Mouse (Mus musculus) liver, adult 2 months (tissue): Measurements from ENCODE around the gene Pmch. TPM values are rescaled to one million over a fixed set of nuclear protein-coding genes. Genes with fewer than 3 reads are reported as not detected.

ENCODE experiments used
- DNase-seq: peaks from one replicate; pipeline ENCODE4 v3.0.0-alpha.2; 2011; ENCODE audit warnings: low read depth, low spot score; ENCODE audit errors: extremely low read depth
- H3K27ac ChIP-seq: fragments of 200-500 bp; replicated peaks from 2 replicates; pipeline ENCODE4 v1.5.1; 2012; ENCODE audit warnings: low read depth, mild to moderate bottlenecking, control low read depth, inconsistent platforms, low read length; ENCODE audit not compliant: insufficient read depth
- H3K27me3 ChIP-seq: fragments of 200-500 bp; 2 replicates; pipeline ENCODE4 v1.6.1; 2012; ENCODE audit warnings: mild to moderate bottlenecking, moderate library complexity, low read length, inconsistent platforms; ENCODE audit not compliant: control insufficient read depth, insufficient read depth
- H3K36me3 ChIP-seq: fragments of 200-500 bp; 2 replicates; pipeline ENCODE4 v1.6.1; 2012; ENCODE audit warnings: low read length, inconsistent platforms; ENCODE audit not compliant: control insufficient read depth, insufficient read depth
- H3K4me1 ChIP-seq: fragments of 200-500 bp; 2 replicates; pipeline ENCODE4 v1.6.1; 2011; ENCODE audit warnings: low read length; ENCODE audit not compliant: control insufficient read depth, insufficient read depth
- H3K4me3 ChIP-seq: fragments of 200-500 bp; 2 replicates; pipeline ENCODE4 v1.5.1; 2011; ENCODE audit warnings: low read depth, mild to moderate bottlenecking, control low read depth, low read length, moderate library complexity; ENCODE audit not compliant: insufficient read depth
- H3K79me2 ChIP-seq: fragments of 200-500 bp; 2 replicates; pipeline ENCODE4 v1.6.1; 2012; ENCODE audit warnings: inconsistent platforms, mild to moderate bottlenecking, low read length, moderate library complexity; ENCODE audit not compliant: control insufficient read depth, insufficient read depth
- H3K9ac ChIP-seq: fragments of 200-500 bp; 2 replicates; pipeline ENCODE4 v1.6.1; 2012; ENCODE audit warnings: low read depth, mild to moderate bottlenecking, control low read depth, inconsistent platforms, low read length
- CTCF ChIP-seq: fragments of 200-500 bp; IDR thresholded peaks from 2 replicates; pipeline ENCODE4 v1.5.1; 2011; ENCODE audit warnings: low read depth, low read length, control low read depth
- POLR2A ChIP-seq: fragments of 200-500 bp; IDR thresholded peaks from 2 replicates; pipeline ENCODE4 v1.6.1; 2011; ENCODE audit warnings: low read length, control low read depth; ENCODE audit not compliant: insufficient read depth; ENCODE audit errors: extremely low read depth
- WGBS: fragments of 180-500 bp; shearing (Covaris S2); methylation state at CpG from one replicate; pipeline ENCODE4 v1.1.7; 2018; 5-methylcytosine and 5-hydroxymethylcytosine counted together
- polyA plus RNA-seq: library from polyadenylated mRNA; depleted of rRNA; stranded (reverse); fragments of >200 nt; gene quantifications from 2 replicates; pipeline ENCODE4 v1.2.3, GENCODE M21; 2012
- total RNA-seq: library from RNA; depleted of rRNA; stranded (reverse); fragments of >200 nt; gene quantifications from 2 replicates; pipeline ENCODE4 v1.2.3, GENCODE M21; 2014

Pmch gene
- total and polyA plus RNA-seq, 2 experiments = not detected

DNA sequence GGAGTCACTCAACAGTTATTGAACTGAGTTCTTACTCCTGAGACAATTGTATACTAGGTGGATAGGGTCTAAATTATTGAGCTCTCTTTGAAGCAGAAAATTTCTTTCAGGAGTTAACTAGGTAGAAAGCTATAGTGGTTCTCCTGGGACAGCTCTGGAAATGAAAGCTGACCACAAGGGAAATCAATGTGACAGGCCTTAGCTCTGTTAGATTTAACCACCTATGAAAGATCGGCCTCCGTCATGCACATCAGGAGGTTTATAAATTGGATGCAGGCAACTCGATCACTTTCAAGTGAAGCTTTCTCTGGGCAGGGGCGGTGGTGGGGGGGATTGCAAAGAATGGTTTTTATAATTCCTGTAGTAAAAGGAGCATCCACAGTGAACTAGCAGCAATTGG lies 27.4 kb upstream of the Pmch start:
- H3K9ac ChIP-seq = no peak overlapping the region
- no peaks in the 10 kb centered on the region for H3K4me1 ChIP-seq
- TF ChIP-seq POLR2A (no peak), CTCF (no peak)
- H3K27ac ChIP-seq = no peak overlapping the region
- H3K36me3 ChIP-seq = no peaks in the 10 kb centered on the region
- 95% methylated on average over 4 of the region's 4 CpGs for WGBS
- no peak for DNase-seq
- no peaks in the 10 kb centered on the region for H3K79me2 ChIP-seq
- H3K4me3 ChIP-seq = no peak overlapping the region
- no peaks in the 10 kb centered on the region for H3K27me3 ChIP-seq

DNA sequence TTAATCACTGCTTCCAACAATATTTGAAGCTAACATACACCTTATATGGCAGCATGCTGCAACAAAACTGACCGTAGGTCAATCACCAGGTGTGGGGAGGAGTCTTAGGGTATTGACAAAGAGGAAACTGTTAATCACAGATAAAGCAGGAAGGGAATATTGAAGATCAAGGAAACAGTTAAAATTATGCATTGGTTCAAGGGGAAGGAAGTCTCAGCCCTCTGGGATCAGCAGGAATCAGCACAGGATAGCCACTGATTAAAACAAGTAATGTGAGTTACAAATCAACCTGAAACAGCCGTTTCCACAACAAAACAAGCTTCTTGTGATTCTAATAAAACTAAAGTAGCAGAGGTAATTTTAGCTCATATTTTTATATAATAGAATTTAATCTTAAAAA lies 26.0 kb upstream of the Pmch start:
- no peaks in the 10 kb centered on the region for H3K4me1 ChIP-seq
- H3K4me3 ChIP-seq = no peak overlapping the region
- no peak overlapping the region for H3K9ac ChIP-seq
- H3K36me3 ChIP-seq = no peaks in the 10 kb centered on the region
- no peaks in the 10 kb centered on the region for H3K27me3 ChIP-seq
- no peaks in the 10 kb centered on the region for H3K79me2 ChIP-seq
- no peak for TF ChIP-seq CTCF
- TF ChIP-seq POLR2A = no peak
- H3K27ac ChIP-seq = no peak overlapping the region
- no peak for DNase-seq
- WGBS = 75% methylated on average over 2 of the region's 2 CpGs

DNA sequence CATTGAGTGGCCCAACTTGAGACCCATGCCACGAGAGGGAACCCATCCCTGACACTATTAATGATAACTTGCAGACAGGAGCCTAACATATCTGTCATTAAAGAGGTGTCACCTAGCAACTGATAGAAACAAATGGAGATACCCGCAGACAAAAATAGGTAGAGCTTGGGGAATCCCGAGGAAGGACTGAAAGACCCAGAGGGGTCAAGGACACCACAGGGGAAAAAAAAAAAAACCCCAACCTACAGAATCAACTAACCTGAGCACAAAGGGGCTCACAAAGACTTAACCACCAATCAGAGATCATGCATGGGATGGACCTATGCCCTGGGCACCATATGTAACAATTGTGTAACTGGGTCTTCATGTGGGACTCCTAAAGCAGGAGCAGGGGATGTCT lies 23.5 kb upstream of the Pmch start:
- H3K27ac ChIP-seq = no peak overlapping the region
- TF ChIP-seq POLR2A = no peak
- TF ChIP-seq CTCF = no peak
- H3K9ac ChIP-seq = no peak overlapping the region
- WGBS = 67% methylated on average over 3 of the region's 3 CpGs
- H3K79me2 ChIP-seq = no peaks in the 10 kb centered on the region
- H3K4me1 ChIP-seq = no peaks in the 10 kb centered on the region
- H3K4me3 ChIP-seq = no peak overlapping the region
- DNase-seq = no peak
- H3K27me3 ChIP-seq = no peaks in the 10 kb centered on the region
- no peaks in the 10 kb centered on the region for H3K36me3 ChIP-seq

DNA sequence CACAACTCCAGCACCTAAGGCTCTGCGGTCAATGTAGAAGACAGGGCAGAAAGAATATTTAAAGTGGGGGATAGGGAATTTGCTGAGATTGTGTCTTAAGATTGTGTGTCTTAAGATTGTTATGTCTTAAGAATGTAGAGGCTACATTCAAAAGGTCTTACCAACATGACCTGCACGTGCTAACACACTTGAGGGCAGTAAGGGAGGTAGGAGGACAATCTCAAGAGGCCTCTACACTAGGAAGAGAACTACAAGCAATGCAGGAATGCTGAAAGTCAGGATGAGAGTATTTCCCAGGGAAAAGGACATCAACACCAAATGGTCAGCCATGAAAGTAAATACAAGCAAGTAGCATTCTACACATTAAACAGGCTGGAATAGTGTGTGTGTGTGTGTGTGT lies 15.3 kb downstream of the Pmch start:
- TF ChIP-seq CTCF (no peak), POLR2A (no peak)
- DNase-seq = no peak
- no peaks in the 10 kb centered on the region for H3K4me1 ChIP-seq
- no peaks in the 10 kb centered on the region for H3K27me3 ChIP-seq
- H3K9ac ChIP-seq = no peak overlapping the region
- H3K4me3 ChIP-seq = no peak overlapping the region
- WGBS = 95% methylated on average over 2 of the region's 2 CpGs
- no peak overlapping the region for H3K27ac ChIP-seq
- no peaks in the 10 kb centered on the region for H3K36me3 ChIP-seq
- no peaks in the 10 kb centered on the region for H3K79me2 ChIP-seq

DNA sequence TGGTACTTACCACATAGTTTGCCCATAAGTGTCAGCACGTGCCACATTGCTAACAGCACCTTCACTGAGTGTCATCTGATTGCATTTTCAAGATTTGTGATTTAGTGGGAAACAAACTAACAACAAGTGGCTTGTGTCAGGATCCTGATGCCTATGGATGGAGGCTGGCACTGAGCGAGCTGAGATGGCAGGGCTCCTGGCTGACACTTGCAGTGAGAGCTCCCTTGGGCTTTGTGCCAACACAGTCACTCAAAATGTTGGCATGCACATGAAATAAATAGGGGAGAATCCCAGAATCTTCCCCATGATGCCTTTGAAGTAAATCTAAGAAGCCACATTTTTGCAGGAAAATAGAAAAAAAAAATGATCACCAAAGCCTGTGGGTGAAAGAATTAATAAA lies 22.4 kb downstream of the Pmch start:
- Histone ChIP-seq H3K4me1 (no peaks in the 10 kb centered on the region), H3K27ac (no peak overlapping the region), H3K36me3 (no peaks in the 10 kb centered on the region), H3K27me3 (no peaks in the 10 kb centered on the region), H3K79me2 (no peaks in the 10 kb centered on the region), H3K9ac (no peak overlapping the region), H3K4me3 (no peak overlapping the region)
- no peak for TF ChIP-seq CTCF
- TF ChIP-seq POLR2A = no peak
- 91% methylated on average over 2 of the region's 2 CpGs for WGBS
- DNase-seq = no peak

DNA sequence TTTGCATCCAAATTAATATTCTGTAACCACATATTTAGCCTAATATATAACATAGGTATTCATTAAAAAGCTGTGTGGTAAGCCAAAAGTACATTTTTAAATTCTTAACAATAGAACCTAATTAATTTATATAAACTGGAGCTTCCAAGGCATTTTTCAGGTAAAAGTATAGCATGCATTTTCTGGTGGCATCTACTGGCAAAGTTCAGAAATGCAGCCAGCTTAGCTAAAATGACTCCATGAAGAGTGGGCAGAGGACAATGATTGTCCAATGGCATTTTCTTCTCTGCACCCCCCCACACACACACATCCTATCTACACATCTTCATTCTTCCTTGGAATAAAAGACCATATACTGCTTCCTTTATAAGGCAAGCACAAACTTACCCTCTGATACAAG lies 28.8 kb downstream of the Pmch start:
- Histone ChIP-seq H3K36me3 (no peaks in the 10 kb centered on the region), H3K9ac (no peak overlapping the region), H3K27me3 (no peaks in the 10 kb centered on the region), H3K79me2 (no peaks in the 10 kb centered on the region), H3K27ac (no peak overlapping the region), H3K4me3 (no peak overlapping the region), H3K4me1 (no peaks in the 10 kb centered on the region)
- 0 out of 2 replicates have a peak, but pooled peaks have one; percentile 4 for TF ChIP-seq CTCF
- TF ChIP-seq POLR2A = no peak
- peak; percentile 2 for DNase-seq
